Mouse (Mus musculus) CH12.LX (cell line): ENCODE data around the gene 4930402H24Rik. TPM values are rescaled to one million over a fixed set of nuclear protein-coding genes. Genes with fewer than 3 reads are reported as not detected.

Source experiments
- DNase-seq: peaks from one replicate; pipeline ENCODE4 v3.0.0-alpha.2; 2013; ENCODE audit errors: extremely low read depth
- H3K27ac ChIP-seq: 2 replicates; pipeline ENCODE4 v1.5.1; 2012; ENCODE audit warnings: low read depth, mild to moderate bottlenecking, control low read depth, moderate library complexity; ENCODE audit not compliant: insufficient read depth
- H3K27me3 ChIP-seq: replicated peaks from 2 replicates; pipeline ENCODE3; 2012; ENCODE audit warnings: inconsistent platforms
- H3K36me3 ChIP-seq, 2 experiments: replicated peaks in 1 of 2; 2 replicates each; pipeline versions ENCODE3 to v1.6.1; 2012; ENCODE audit warnings: inconsistent platforms in 1 of 2, low read length in 1 of 2, mild to moderate bottlenecking in 1 of 2, mixed read lengths in 1 of 2, moderate library complexity in 1 of 2; ENCODE audit not compliant: control insufficient read depth in 1 of 2, insufficient read depth in 1 of 2
- H3K4me1 ChIP-seq, 2 experiments: 2 replicates each; pipeline ENCODE4 v1.6.1; 2012; ENCODE audit warnings: inconsistent platforms in 1 of 2, moderate library complexity in 1 of 2; ENCODE audit not compliant: insufficient read depth in 2 of 2, control insufficient read depth in 1 of 2
- H3K4me2 ChIP-seq: 2 replicates; pipeline ENCODE4 v1.6.1; 2012; ENCODE audit warnings: low read depth, mild to moderate bottlenecking, control low read depth; ENCODE audit not compliant: poor library complexity, insufficient read depth, severe bottlenecking
- H3K4me3 ChIP-seq, 3 experiments: fragments of 150-350 bp in 1 of 3; sonication (generic) in 1 of 3; replicated peaks in 1 of 3; 2 replicates each; pipeline versions ENCODE3 to v1.5.1; 2011 to 2012; ENCODE audit warnings: low read depth in 2 of 3, low read length in 2 of 3, mild to moderate bottlenecking in 2 of 3, moderate library complexity in 2 of 3, control low read depth in 1 of 3, improper control_type of control experiment in 1 of 3, inconsistent platforms in 1 of 3, mixed read lengths in 1 of 3; ENCODE audit not compliant: poor library complexity in 1 of 3
- H3K79me2 ChIP-seq: replicated peaks from 2 replicates; pipeline ENCODE4 v1.6.1; 2012; ENCODE audit warnings: mild to moderate bottlenecking, moderate library complexity; ENCODE audit not compliant: control insufficient read depth, poor library complexity, insufficient read depth, severe bottlenecking; ENCODE audit errors: extremely low read depth
- H3K9ac ChIP-seq: 2 replicates; pipeline ENCODE4 v1.6.1; 2012; ENCODE audit warnings: low read depth, mild to moderate bottlenecking, control low read depth, moderate library complexity; ENCODE audit not compliant: insufficient read depth
- H3K9me3 ChIP-seq: replicated peaks from 2 replicates; pipeline ENCODE3; 2012; ENCODE audit warnings: low read length, inconsistent platforms, mixed read lengths
- BHLHE40 ChIP-seq: IDR thresholded peaks from 2 replicates; pipeline ENCODE4 v1.6.1; 2011; ENCODE audit warnings: mild to moderate bottlenecking, low read depth, low read length, improper control_type of control experiment
- CHD1 ChIP-seq: IDR thresholded peaks from 2 replicates; pipeline ENCODE4 v1.6.1; 2012; ENCODE audit warnings: low read depth, low read length, improper control_type of control experiment, inconsistent platforms
- CTCF ChIP-seq, 2 experiments: IDR thresholded peaks in 1 of 2; conservative IDR thresholded peaks in 1 of 2; 2 replicates each; pipeline ENCODE4 v1.5.1; 2011 to 2012; ENCODE audit warnings: low read depth in 2 of 2, low read length in 2 of 2, improper control_type of control experiment in 1 of 2, inconsistent platforms in 1 of 2, mild to moderate bottlenecking in 1 of 2, moderate library complexity in 1 of 2
- ETS1 ChIP-seq: conservative IDR thresholded peaks from 2 replicates; pipeline ENCODE4 v1.6.1; 2012; ENCODE audit warnings: low read depth, mild to moderate bottlenecking, inconsistent platforms, low read length, improper control_type of control experiment, moderate library complexity
- GABPA ChIP-seq: IDR thresholded peaks from 2 replicates; pipeline ENCODE4 v1.6.1; 2012; ENCODE audit warnings: low read depth, low read length, improper control_type of control experiment, inconsistent platforms; ENCODE audit not compliant: insufficient replicate concordance
- IRF4 ChIP-seq: IDR thresholded peaks from 2 replicates; pipeline ENCODE4 v1.6.1; 2014; ENCODE audit warnings: low read depth, mild to moderate bottlenecking, inconsistent platforms, low read length, improper control_type of control experiment
- JUND ChIP-seq: conservative IDR thresholded peaks from 2 replicates; pipeline ENCODE4 v1.6.1; 2011; ENCODE audit warnings: low read depth, low read length, improper control_type of control experiment
- KAT2A ChIP-seq: IDR thresholded peaks from 2 replicates; pipeline ENCODE4 v1.6.1; 2012; ENCODE audit warnings: low read length, improper control_type of control experiment, inconsistent platforms; ENCODE audit not compliant: insufficient replicate concordance
- MAFK ChIP-seq: IDR thresholded peaks from 2 replicates; pipeline ENCODE4 v1.6.1; 2011; ENCODE audit warnings: low read length, improper control_type of control experiment; ENCODE audit not compliant: insufficient replicate concordance
- MAX ChIP-seq: IDR thresholded peaks from 2 replicates; pipeline ENCODE4 v1.6.1; 2011; ENCODE audit warnings: low read length, improper control_type of control experiment
- MAZ ChIP-seq: IDR thresholded peaks from 2 replicates; pipeline ENCODE4 v1.6.1; 2012; ENCODE audit warnings: low read depth, mild to moderate bottlenecking, inconsistent platforms, low read length, improper control_type of control experiment, moderate library complexity
- NRF1 ChIP-seq: IDR thresholded peaks from 2 replicates; pipeline ENCODE4 v1.6.1; 2014; ENCODE audit warnings: low read depth, mild to moderate bottlenecking, inconsistent platforms, low read length, improper control_type of control experiment, moderate library complexity
- PAX5 ChIP-seq: IDR thresholded peaks from 2 replicates; pipeline ENCODE4 v1.6.1; 2012; ENCODE audit warnings: low read length, inconsistent platforms, mixed read lengths
- POLR2A ChIP-seq: IDR thresholded peaks from 2 replicates; pipeline ENCODE4 v1.6.1; 2011; ENCODE audit warnings: low read depth, mild to moderate bottlenecking, improper control_type of control experiment, low read length
- RCOR1 ChIP-seq: conservative IDR thresholded peaks from 2 replicates; pipeline ENCODE4 v1.6.1; 2012; ENCODE audit warnings: low read depth, mild to moderate bottlenecking, inconsistent platforms, low read length, improper control_type of control experiment
- SIN3A ChIP-seq: IDR thresholded peaks from 2 replicates; pipeline ENCODE4 v1.6.1; 2012; ENCODE audit warnings: low read length, improper control_type of control experiment, inconsistent platforms
- SMC3 ChIP-seq: IDR thresholded peaks from 2 replicates; pipeline ENCODE4 v1.6.1; 2011; ENCODE audit warnings: low read depth, low read length, improper control_type of control experiment
- TBP ChIP-seq: conservative IDR thresholded peaks from 2 replicates; pipeline ENCODE4 v1.6.1; 2011; ENCODE audit warnings: low read depth, low read length, improper control_type of control experiment
- TCF12 ChIP-seq: IDR thresholded peaks from 2 replicates; pipeline ENCODE4 v1.6.1; 2014; ENCODE audit warnings: low read depth, mild to moderate bottlenecking, inconsistent platforms, low read length, improper control_type of control experiment
- UBTF ChIP-seq: IDR thresholded peaks from 2 replicates; pipeline ENCODE4 v1.6.1; 2012; ENCODE audit warnings: low read depth, mild to moderate bottlenecking, inconsistent platforms, low read length, improper control_type of control experiment, moderate library complexity
- USF1 ChIP-seq: IDR thresholded peaks from 2 replicates; pipeline ENCODE4 v1.6.1; 2014; ENCODE audit warnings: low read depth, mild to moderate bottlenecking, inconsistent platforms, low read length, improper control_type of control experiment
- USF2 ChIP-seq: conservative IDR thresholded peaks from 2 replicates; pipeline ENCODE4 v1.6.1; 2011; ENCODE audit warnings: low read depth, low read length, improper control_type of control experiment
- ZKSCAN1 ChIP-seq: IDR thresholded peaks from 2 replicates; pipeline ENCODE4 v1.6.1; 2012; ENCODE audit warnings: low read depth, inconsistent platforms, low read length, improper control_type of control experiment, borderline replicate concordance
- ZMIZ1 ChIP-seq: IDR thresholded peaks from 2 replicates; pipeline ENCODE4 v1.6.1; 2012; ENCODE audit warnings: low read depth, mild to moderate bottlenecking, inconsistent platforms, low read length, improper control_type of control experiment
- ZNF384 ChIP-seq: IDR thresholded peaks from 2 replicates; pipeline ENCODE4 v1.6.1; 2012; ENCODE audit warnings: low read depth, low read length, improper control_type of control experiment, inconsistent platforms
- dilution Hi-C: fragments of 300-500 bp; cut with MboI; formaldehyde crosslinking; loops from 2 replicates; pipeline ENCODE4 v1.14.3; 2020; ENCODE audit warnings: low sequenced_read_pairs; ENCODE audit not compliant: extremely low pct_unique_long_range_greater_than_20kb, extremely low pct_ligation_motif_present
- in situ Hi-C: fragments of 300-500 bp; cut with MboI; formaldehyde crosslinking; loops from 3 replicates; pipeline ENCODE4 v1.14.3; 2019; ENCODE audit warnings: low sequenced_read_pairs, low pct_ligation_motif_present, low pct_unique_long_range_greater_than_20kb, mixed read lengths
- polyA plus RNA-seq: library from polyadenylated mRNA; unstranded; fragments of >175 nt; gene quantifications from 2 replicates; pipeline ENCODE4 v1.2.1, GENCODE M21; 2012; ENCODE audit warnings: low read depth; ENCODE audit not compliant: insufficient read length
- total RNA-seq, 2 experiments: library from RNA; depleted of rRNA; stranded (reverse); fragments of 300-350 nt in 1 of 2; fragments of >200 nt in 1 of 2; gene quantifications; 2 replicates each; pipeline ENCODE4 v1.2.3; 2012 to 2014

The 4930402H24Rik gene
- total and polyA plus RNA-seq, 3 experiments = 4.2 to 4.8 (median 4.2) TPM

DNA sequence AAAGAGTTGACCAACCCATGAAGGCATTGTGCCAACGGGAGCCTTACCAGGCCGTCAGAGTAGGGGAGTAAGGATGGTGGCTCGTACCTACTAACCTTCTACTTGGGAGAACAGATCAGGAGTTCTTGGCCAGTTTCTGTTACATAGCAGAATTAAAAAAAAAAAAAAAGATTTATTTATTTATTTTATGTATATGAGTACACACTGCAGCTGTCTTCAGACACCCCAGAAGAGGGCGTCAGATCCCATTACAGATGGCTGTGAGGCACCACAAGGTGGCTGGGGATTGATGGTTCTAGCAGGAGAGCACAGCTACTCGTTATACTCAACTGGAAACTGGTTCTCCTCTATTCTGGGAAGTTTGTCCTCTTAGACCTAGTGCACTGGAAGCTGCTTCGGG lies 201.0 kb downstream of the 4930402H24Rik start:
- Histone ChIP-seq H3K4me3 (no peak overlapping the region), H3K9me3 (no peaks in the 10 kb centered on the region), H3K4me1 (peaks cover 4 to 13% of the 10 kb centered on the region in 2 experiments), H3K4me2 (no peak overlapping the region), H3K79me2 (no peaks in the 10 kb centered on the region), H3K36me3 (peaks cover 0 to 5% of the 10 kb centered on the region in 2 experiments), H3K27ac (no peak overlapping the region), H3K9ac (no peak overlapping the region)
- DNase-seq = no peak
- in situ Hi-C loops (no loop called here), dilution Hi-C loops (no loop called here)
- TF ChIP-seq ZNF384 (peak; percentile 50), IRF4 (no peak), RCOR1 (no peak), USF2 (no peak), PAX5 (no peak), BHLHE40 (no peak), MAZ (no peak), ZKSCAN1 (no peak), TCF12 (no peak), USF1 (no peak), GABPA (no peak), TBP (no peak), CTCF (conservative IDR thresholded peaks at IDR 0.05 in 1 of 2, IDR thresholded peaks at IDR 0.05 in 1 of 2; ENCODE audit: low read depth in 2 of 2, low read length in 2 of 2) (peak in 1 of 2 experiments; percentile 51; a peak in 2 of 4 replicates), ZMIZ1 (no peak), POLR2A (no peak), MAFK (no peak), MAX (no peak), SMC3 (no peak; the same call in 1 of the 2 replicates)
- TF ChIP-seq, all 38 proteins: peak for 2
- H3K27me3 ChIP-seq = peaks cover 2% of the 10 kb centered on the region

- H3K36me3 ChIP-seq = peaks cover 0 to 3% of the 10 kb centered on the region in 2 experiments
- peaks cover 4 to 13% of the 10 kb centered on the region in 2 experiments for H3K4me1 ChIP-seq
- H3K27me3 ChIP-seq = peaks cover 5% of the 10 kb centered on the region
- no peak overlapping the region for H3K4me2 ChIP-seq
- TF ChIP-seq MAFK = no peak
- no peak for TF ChIP-seq SIN3A
- no peak for TF ChIP-seq RCOR1
- TF ChIP-seq ETS1 = no peak
- no peak for TF ChIP-seq UBTF
- no peak for TF ChIP-seq CTCF (conservative IDR thresholded peaks at IDR 0.05 in 1 of 2, IDR thresholded peaks at IDR 0.05 in 1 of 2; ENCODE audit: low read depth in 2 of 2, low read length in 2 of 2)
- no peak for TF ChIP-seq NRF1
- TF ChIP-seq JUND = no peak
- TF ChIP-seq GABPA = no peak
- no peak for TF ChIP-seq SMC3
- TF ChIP-seq CHD1 = no peak
- no peak for TF ChIP-seq BHLHE40
- TF ChIP-seq USF2 = no peak
- no peak for TF ChIP-seq TBP
- no peak for TF ChIP-seq MAZ
- TF ChIP-seq KAT2A = no peak
- no peak for TF ChIP-seq ZKSCAN1
- no peak for TF ChIP-seq POLR2A
- no peak for DNase-seq
- H3K4me3 ChIP-seq = no peak overlapping the region
- dilution Hi-C loops = no loop called here
- no peak overlapping the region for H3K27ac ChIP-seq
- no peaks in the 10 kb centered on the region for H3K9me3 ChIP-seq
- in situ Hi-C loops = no loop called here
- no peaks in the 10 kb centered on the region for H3K79me2 ChIP-seq
- H3K9ac ChIP-seq = no peak overlapping the region
Measured at GRCm38 (mm10) chr2:130704040-130705001, 201.9 kb downstream of the 4930402H24Rik start.
